Mouse (Mus musculus): ENCODE results near the gene Gm20388.

DNA sequence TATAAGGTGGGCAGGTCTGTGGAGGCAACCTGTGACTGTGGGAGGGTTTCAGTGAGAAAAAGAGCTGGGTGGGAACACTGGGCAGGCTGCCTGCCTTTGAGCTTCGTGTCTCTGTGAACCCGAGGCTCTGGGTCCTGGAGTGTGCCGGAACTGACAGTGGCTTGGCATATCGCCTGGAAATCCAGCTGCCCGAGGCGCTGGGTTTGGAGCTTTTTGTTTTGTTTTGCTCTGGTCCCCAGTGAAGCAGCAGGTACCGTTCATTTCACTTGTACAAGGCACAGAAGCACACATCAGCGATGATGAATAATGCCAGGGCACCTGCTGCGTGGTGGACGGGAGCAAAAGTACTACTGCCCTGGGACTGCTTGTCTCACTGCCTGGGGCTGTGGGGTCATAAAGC is 4346.7 kb downstream of the Gm20388 start:
- TF ChIP-seq CTCF (IDR thresholded peaks at IDR 0.05; ENCODE audit: low read depth, low read length) (no peak), POLR2A (IDR thresholded peaks at IDR 0.05; ENCODE audit: insufficient read depth, low read length) (no peak), EP300 (IDR thresholded peaks at IDR 0.05; ENCODE audit: insufficient read depth, low read depth, low read length) (no peak)

All from ES-Bruce4 (cell line).